Mouse (Mus musculus) urinary bladder, postnatal 4 days (tissue): Measurements from ENCODE around the gene Slc41a1.

ENCODE experiments used
- DNase-seq, 2 experiments: peaks; one replicate each; pipeline ENCODE4 v3.0.0; 2021 to 2022; ENCODE audit warnings: low spot score in 2 of 2

Gene Slc41a1

GRCm38 (mm10) chr1:131827787-131828258, 530 bp downstream of the Slc41a1 start:
- peak; percentile 91 to 92 for DNase-seq

DNA sequence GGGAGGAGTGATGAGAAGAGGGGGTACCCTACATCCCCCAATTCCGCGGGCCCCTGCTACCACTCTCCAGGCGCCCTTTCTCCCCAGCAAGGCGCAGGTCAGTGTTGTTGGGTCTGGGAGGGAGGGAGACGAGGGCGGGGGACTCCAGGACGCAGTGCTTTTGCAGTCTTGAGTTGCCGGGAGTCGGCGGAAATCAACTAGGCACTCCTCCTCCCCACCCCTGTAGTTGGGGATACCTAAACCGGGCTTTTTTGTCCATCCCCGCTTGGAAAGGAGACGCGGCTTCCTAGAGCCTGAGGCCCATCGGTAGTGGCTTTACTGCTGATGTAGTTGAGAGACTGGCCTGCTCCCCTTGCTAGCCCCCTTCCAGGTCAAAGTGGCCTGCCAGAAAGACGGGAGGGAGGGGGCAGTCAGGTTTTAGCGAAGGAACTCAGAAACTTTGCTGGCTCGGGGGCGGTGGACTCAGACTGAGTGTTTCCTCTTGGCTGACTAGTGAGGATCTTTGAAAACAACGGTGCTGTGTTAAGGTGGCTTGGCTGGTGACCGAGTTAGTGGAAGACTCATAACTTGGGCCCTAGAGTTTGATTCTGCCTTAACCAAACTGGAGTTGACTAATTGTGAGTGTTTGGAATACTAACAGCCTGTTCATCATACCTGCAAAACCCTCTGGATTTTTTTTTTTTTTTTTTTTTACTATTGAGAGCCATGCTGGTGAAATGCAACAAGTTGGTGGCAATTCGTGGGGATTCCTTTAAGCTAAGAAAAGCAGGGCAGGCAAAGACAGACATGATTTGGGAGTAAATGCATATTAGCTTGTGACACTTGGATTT, 1.2 kb downstream of the Slc41a1 start:
- DNase-seq, result no peak

DNA sequence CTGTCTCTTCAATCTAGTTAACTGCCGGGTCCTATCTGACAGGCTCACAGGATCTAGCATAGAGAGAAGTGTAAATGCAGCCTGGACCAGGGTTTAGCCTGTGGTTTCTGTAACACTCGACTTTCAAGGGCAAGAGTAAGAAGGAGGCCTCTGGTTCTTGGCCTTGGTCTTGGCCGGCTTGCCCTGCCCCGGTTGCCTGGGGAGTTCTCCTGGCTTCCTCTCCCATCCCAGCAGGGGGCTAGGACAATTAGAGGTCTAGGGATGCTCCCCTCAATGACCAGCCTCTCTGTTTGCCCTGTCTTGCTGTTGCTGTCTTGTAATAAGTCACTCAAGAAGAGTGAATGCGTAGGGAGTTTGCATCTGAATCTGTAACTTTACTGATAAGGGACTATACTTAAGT, 2.0 kb downstream of the Slc41a1 start:
- no peak for DNase-seq

- DNase-seq, result no peak
Measured at GRCm38 (mm10) chr1:131830561-131830960, 3.3 kb downstream of the Slc41a1 start.

DNA sequence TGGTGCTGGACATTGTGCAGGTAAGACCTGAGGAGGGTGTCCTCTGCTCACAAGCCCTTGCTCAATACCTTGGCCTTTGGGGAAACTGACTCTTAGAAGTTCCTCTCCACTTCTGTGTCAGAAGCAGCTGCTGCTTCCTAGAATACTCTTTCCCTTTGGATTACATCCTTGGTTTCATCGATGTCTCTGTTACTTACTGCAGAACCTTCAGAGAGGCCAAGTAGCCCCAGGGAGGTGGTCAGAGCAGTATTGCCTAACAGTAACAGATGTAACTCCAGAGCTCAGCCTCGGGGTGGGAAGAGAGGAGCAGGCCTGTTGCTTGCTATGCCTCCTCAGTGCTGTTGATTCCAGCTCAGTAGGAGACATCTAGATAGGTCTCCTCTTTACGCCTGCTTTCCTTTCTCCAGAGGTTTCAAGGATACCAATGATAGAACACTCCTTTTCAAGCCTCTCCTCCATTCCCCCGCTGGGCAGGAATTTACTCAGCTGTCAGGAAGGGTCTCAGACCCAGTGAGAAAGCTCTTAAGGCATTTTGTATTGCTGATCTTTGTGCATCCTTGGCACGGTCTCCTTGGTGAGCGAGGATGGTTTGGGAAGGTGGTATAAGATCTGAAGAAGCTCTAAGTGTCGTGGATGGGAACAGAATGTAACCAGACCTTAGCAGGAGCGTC, 3.8 kb downstream of the Slc41a1 start:
- no peak for DNase-seq

DNA sequence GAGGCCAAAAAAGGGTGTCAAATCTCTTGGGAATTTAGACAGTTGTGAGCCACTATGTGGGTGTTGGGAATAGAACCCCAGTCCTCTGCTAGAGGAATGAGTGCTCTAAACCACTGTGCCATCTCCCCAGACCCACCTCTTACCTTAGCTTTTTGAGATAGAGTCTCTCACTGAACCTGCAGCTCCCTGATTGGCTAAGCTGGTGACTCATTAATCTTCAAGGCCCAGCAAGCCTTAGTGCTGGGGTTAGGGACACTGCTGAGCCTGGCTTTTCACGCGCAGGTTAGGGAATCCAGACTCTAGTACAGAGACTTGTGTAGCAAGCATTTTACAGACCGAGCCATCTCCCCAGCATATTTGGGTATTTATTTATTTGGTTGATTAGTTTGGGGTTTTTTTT, 9.7 kb downstream of the Slc41a1 start:
- DNase-seq, result no peak

DNA sequence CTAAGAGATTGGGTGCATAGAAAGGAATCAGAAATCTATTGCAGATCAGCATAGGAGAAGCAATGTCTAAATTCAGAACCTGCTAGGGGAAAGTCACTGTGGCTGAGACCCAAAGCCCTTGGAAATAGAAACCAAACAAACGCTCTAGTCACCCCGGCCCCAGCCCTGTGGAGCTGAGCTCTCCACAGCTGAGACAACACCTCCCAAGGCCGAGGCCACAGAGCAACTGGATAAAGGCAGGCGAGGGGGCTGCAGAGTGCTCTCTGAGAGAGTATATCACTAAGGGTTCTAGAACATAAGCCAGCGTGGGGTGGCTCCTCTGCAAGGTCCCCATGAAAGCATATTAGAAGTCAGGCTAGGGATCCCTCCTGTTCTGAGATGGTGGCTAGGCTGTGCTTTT, 11.2 kb downstream of the Slc41a1 start:
- DNase-seq, result no peak

- no peak for DNase-seq
Measured at GRCm38 (mm10) chr1:131839279-131839678, 12.0 kb downstream of the Slc41a1 start.

- DNase-seq, result no peak
Measured at GRCm38 (mm10) chr1:131842221-131842620, 14.9 kb downstream of the Slc41a1 start.

DNA sequence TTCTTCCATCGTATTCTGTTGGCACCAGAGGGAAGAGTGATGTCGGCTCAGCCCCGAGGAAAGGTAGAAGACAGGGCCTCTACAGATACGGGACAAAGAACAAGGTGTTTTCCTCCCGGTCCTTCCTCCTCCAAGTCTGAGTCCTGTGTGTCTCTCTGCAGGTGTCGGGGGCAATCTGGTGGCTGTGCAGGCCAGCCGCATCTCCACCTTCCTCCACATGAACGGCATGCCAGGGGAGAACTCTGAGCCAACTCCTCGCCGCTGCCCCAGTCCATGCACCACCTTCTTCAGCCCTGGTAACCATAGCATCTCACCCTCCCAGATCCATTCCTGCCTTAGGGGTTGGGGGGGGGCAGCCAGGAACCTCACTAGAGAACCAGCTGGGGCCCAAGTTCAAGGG, 16.5 kb downstream of the Slc41a1 start:
- DNase-seq, result no peak

- no peak for DNase-seq
Measured at GRCm38 (mm10) chr1:131844883-131845282, 17.6 kb downstream of the Slc41a1 start.

DNA sequence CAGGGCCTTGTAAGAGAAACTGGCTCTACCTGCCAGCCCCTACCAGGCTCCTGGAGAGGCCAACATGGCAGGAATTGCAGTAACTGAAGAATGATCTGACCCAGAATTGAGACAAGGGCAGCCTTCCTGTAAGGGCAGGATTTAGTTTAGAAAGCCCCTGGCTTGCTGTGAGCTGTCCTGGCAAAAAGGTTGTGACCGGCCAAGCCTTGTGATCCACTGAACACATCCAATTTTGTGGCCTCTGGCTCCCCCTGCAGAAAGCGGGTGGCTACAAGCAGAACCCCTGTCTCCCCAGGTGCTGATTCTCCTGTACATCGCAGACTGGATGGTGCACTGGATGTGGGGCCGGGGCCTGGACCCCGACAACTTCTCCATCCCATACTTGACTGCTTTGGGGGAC, 19.0 kb downstream of the Slc41a1 start:
- no peak for DNase-seq

DNA sequence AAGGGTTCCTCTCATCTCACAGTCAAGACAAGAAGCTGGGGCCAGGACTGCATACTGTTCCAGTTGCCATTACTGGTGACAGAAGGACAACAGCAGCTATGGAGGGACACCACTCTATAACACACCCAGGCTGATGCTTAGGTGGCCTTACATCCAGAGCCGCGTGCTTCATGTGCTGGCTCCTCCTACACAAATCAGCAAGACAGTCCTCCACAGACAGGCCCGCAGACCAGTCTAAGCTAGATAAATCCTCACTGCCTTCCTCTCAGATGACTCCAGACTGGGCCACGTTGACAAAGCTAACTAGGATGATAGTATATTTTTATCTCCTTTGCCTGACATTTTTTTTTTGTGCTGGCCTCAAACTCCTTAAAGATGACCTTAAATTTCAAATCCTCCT, 34.5 kb downstream of the Slc41a1 start:
- no peak for DNase-seq

GRCm38 (mm10) chr1:131865596-131865995, 38.3 kb downstream of the Slc41a1 start:
- no peak for DNase-seq

GRCm38 (mm10) chr1:131866304-131866999, 39.2 kb downstream of the Slc41a1 start:
- no peak for DNase-seq

DNA sequence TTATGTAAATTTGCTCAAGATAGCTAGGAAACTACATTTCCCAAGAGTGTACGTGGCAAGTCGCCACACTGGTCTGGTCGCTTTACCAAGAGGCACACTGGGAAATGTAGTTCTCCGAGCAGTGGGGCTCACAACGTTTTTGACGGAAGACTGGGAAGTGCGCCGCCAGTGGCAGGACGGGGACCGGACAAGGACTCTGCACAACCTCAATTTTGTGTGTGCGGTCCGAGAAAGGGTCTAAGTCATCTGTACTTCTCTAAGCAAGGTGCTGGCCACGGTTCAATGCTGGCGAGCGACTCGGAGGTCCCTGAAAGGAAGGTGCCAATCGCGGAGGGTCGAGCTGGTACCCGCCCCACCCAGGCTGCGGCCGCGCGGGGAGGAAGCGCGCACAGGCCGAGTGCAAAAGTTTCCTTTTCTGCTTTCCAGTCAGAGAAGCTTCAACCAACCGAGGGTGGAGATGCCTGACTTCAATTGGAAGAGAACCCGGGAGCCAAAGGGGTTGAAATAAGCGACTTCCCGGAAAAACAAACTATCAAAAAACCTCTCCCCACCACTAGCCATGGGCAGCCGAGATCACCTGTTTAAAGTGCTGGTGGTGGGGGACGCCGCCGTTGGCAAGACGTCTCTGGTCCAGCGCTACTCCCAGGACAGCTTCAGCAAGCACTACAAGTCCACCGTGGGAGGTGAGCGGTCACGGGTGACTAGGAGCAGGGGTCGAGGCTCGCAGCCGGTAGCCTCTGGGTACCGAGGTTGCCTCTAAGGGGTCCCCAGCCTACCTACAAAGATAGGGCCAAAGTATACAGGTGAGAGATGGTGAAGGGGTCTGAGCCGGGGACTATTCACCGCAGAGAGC, 40.0 kb downstream of the Slc41a1 start, which contains the start of gene Rab29:
Rab29 (plus strand) TSS at position 132 of the 853 bp plus-strand sequence.
- DNase-seq, result peak; percentile 85 to 93

DNA sequence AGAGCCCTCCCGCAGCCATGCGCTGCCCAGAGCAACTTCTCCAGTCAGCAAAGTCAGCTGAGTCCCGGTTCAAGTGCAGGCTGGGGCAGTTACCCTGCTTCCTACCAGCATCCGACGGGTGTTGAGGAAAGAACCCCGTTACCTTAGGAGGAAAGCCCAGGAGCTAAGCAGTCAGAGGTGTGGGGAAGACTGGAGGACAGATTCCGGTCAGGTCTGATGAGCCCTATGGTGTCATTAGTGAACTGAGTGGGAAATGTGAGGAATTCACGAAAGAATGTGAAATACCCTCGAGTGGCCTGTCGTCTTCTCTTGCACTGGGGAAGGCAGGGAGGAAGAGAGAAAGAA, 40.6 kb downstream of the Slc41a1 start:
- no peak for DNase-seq

- DNase-seq, result no peak
Measured at GRCm38 (mm10) chr1:131869561-131869960, 42.3 kb downstream of the Slc41a1 start.

DNA sequence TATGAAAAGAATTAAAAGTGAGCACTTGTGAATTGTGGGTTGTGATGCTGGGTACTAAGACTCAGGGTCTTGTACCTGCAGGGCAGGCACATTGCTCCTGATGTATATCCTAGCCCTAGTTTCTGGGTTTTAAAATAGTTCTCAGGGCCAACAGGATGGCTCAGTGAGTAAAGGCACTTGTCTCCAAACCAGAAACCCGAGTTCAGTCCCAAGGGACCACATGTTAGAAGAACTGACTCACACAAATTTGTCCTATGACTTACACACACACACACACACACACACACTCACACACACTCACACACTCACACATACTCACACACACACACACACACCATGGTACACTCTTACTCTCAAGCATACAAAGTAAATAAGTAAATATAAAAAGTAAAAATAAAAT, 45.6 kb downstream of the Slc41a1 start:
- no peak for DNase-seq

DNA sequence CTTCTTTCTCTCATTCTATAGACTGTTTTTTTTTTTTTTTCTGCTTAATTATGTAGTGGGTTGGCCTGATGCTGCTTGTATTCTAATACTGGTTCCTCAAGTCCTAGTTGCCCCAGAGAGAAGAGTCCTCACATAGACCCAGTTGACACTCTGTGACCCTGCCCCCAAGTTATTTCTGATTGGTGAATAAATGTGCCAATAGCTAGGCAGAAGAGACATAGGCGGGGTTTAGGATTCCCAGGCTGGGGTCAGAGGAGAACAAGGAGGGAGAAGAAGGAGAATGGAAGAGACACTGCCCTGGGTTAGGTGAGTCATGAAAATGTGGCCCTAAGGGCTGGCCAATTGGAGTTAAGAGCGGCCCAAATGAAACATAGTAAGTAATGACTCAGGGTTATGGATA, 52.5 kb downstream of the Slc41a1 start:
- DNase-seq, result no peak

- DNase-seq, result no peak
Measured at GRCm38 (mm10) chr1:131882787-131883186, 55.5 kb downstream of the Slc41a1 start.

- no peak for DNase-seq
Measured at GRCm38 (mm10) chr1:131886173-131886572, 58.9 kb downstream of the Slc41a1 start.
